Mouse (Mus musculus) naive thymus-derived CD4-positive, alpha-beta T cell, adult 5 months (primary cell): ENCODE results near the gene Efnb2. TPM values are rescaled to one million over a fixed set of nuclear protein-coding genes. Genes with fewer than 3 reads are reported as not detected.

Experiments
- polyA plus RNA-seq: library from polyadenylated mRNA; unstranded; fragments of 100-300 nt; shearing (Covaris generic); gene quantifications from one replicate; pipeline ENCODE4 v1.2.1, GENCODE M21; 2017

The Efnb2 gene
- polyA plus RNA-seq = 0.87 TPM

DNA sequence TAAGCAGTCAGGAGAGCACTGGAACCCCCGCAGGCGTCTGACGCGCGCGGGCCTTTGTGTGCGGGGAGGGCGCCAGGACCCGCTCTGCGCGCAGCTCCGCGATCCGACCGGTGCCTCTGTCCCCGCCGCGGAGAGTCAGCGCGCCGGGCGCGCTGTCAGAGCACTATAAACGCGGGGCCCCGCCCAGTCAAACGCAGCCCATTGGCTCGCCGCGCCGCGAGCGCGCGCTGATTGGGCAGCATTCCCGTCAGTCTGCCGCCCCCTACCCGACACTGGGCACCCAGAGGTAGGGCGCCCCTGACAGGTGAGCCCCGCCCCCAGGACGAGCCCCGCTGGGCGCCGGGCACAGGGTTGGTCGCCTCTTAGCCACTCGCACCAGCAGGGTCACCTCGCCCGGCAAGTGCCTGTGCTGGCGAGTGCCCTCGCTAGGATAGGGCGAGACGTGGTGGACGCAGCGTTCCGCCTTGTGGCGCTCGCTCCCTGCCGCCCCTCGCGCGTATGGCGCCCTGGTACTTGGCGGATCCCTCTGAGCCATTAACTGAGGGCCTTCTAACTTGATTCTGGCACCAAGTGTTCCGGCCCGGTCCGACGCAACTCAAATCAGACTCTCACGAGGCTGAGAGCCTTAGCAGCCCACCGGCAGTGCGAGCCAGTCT is at the start of gene Efnb2:
Gene Efnb2, minus strand, starts transcription at position 140 of the 656 bp plus-strand sequence.

DNA sequence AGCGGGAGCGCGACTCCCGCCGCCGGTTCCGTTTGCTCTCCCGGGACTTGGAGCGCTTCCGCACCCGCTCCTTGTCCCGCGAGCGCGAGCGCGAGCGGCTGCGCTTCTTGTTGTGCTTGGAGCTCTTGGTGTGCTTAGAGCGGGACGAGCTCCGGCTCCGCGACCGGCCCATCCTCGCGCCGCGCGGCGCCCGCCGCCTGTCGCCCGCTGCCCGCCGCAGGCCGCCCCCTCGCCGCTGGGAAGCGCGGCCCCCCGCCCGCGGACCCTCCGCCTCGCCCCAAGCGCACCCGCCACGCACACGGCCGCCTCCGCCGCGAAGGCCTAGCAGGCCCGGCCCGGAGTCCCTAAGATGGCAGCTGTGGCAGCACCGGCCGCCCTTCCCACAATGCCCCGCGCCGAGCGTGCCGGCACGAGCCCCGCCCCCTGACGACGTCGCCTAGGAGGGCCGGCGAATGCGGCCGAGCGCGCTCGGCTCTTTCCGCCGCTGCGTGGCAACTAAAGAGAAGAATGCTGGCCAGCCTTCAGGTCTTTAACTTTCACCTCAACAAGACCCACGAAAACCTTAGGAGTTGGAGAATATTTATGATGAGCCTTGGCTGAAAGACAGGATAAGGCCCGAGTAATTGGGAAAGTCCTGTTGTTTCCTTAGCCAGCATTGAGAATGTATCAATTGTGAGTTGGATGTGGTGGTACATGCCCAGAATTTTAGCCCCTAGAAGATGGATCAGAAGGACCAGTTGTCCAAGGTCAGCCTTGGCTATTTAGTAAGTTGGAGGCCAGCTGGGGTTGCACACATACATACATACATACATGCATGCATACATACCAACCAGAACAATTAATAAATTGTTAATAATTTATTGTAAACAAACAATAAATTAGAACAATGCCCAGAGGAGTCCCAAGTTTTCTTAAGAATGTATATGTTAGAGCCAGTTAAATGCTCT is 29.4 kb upstream of the Efnb2 start, which contains the start of gene Arglu1:
Gene Arglu1, minus strand, starts transcription at position 376 of the 947 bp plus-strand sequence.

Other genes with a start within 250 kb of the Efnb2 start
- 96.9 TPM for gene Arglu1, start 29.3 kb upstream of the Efnb2 start, polyA plus RNA-seq